In genomic region chr12:31580634-31581318, GRCm38 (mm10) we compare ENCODE assay signal across 9 mouse cellular contexts. TPM values are rescaled to one million over a fixed set of nuclear protein-coding genes. Genes with fewer than 3 reads are reported as not detected.
DNase-seq lines count a peak whose midpoint lies in the region; ATAC-seq and TF ChIP-seq lines count a peak whose summit lies in the region.
"Had no signal": no experiment of that assay in that cellular context is flagged by ENCODE, and none has a peak within 500 bp of the region (broad histone marks: within the 10 kb centered on the region; RNA-seq: fewer than 3 reads in every experiment).

No protein-coding gene starts in this region.

- peak; percentile 18 for DNase-seq in cerebellum, adult 9-11 months
- DNase-seq in cerebellum, adult 18-20 months: no peak
- DNase-seq in NIH3T3 (ENCODE audit: low read depth): peak; percentile 77
- no peak for DNase-seq in forebrain, postnatal 0 days
- DNase-seq in kidney, postnatal 4 days: no peak
- DNase-seq in thymus, postnatal 25 days: no peak

- H3K27ac ChIP-seq in forebrain, postnatal 0 days (ENCODE audit: low read depth, low read length): no peak overlapping the region; the same call in 1 of the 2 replicates
- H3K27ac ChIP-seq in midbrain, embryonic 13.5 days: no peak overlapping the region

- no peaks in the 10 kb centered on the region for H3K9me3 ChIP-seq in forebrain, postnatal 0 days (ENCODE audit: low read length)
- no peaks in the 10 kb centered on the region for H3K9me3 ChIP-seq in midbrain, embryonic 13.5 days

- WGBS in forebrain, postnatal 0 days: 61% methylated on average over 5 of the region's 5 CpGs
- 72% methylated on average over 5 of the region's 5 CpGs for WGBS in midbrain, embryonic 13.5 days

- H3K36me3 ChIP-seq in forebrain, postnatal 0 days (ENCODE audit: insufficient read depth): no peaks in the 10 kb centered on the region
- H3K36me3 ChIP-seq in midbrain, embryonic 13.5 days: no peaks in the 10 kb centered on the region

- H3K4me3 ChIP-seq in forebrain, postnatal 0 days (ENCODE audit: low read depth, low read length): no peak overlapping the region
- H3K4me3 ChIP-seq in midbrain, embryonic 13.5 days (replicated peaks): no peak overlapping the region

- peak; percentile 94 for ATAC-seq in forebrain, postnatal 0 days
- ATAC-seq in midbrain, embryonic 13.5 days: peak; percentile 97
- no peak for ATAC-seq in monocyte, adult 5-6 weeks (replicated peaks; ENCODE audit: insufficient number of reproducible peaks, low FRiP score, low TSS enrichment, poor library complexity, severe bottlenecking)

- no peak for TF ChIP-seq CTCF in forebrain, postnatal 0 days (IDR thresholded peaks at IDR 0.05; ENCODE audit: low read depth)

- no peak overlapping the region for H3K4me2 ChIP-seq in forebrain, postnatal 0 days (ENCODE audit: low read depth)
- H3K4me2 ChIP-seq in midbrain, embryonic 13.5 days (replicated peaks): no peak overlapping the region

- no peaks in the 10 kb centered on the region for H3K27me3 ChIP-seq in forebrain, postnatal 0 days (ENCODE audit: insufficient read depth, low read length)
- H3K27me3 ChIP-seq in midbrain, embryonic 13.5 days: no peaks in the 10 kb centered on the region

- no peaks in the 10 kb centered on the region for H3K4me1 ChIP-seq in forebrain, postnatal 0 days (ENCODE audit: insufficient read depth)
- H3K4me1 ChIP-seq in midbrain, embryonic 13.5 days (replicated peaks): peaks cover 10% of the 10 kb centered on the region; the same call in 1 of the 2 replicates

- no peak overlapping the region for H3K9ac ChIP-seq in forebrain, postnatal 0 days
- H3K9ac ChIP-seq in midbrain, embryonic 13.5 days (replicated peaks): no peak overlapping the region

RNA-seq across cellular contexts. Expression of gene Slc26a4, which starts 21.0 kb away (rescaled TPM):
- total RNA-seq in forebrain, postnatal 0 days (2014; rRNA removed): 0.23 and 0.81 TPM in 2 replicates
- 0.26 and 0.31 TPM in 2 replicates for polyA plus RNA-seq in forebrain, postnatal 0 days (2015; fragmentation: Nextera tagmentation; extraction: Ambion mirVana)
- polyA plus RNA-seq in midbrain, embryonic 13.5 days (2015; fragmentation: Nextera tagmentation; extraction: Ambion mirVana): 0.05 TPM in 1 of 2 replicates, not detected in the other
- total RNA-seq in monocyte, adult 5-6 weeks (2017): not detected in 3 replicates
- polyA plus RNA-seq: cerebellum, adult 2 months had no signal

RNA-seq across cellular contexts. Expression of gene Bcap29, which starts 53.7 kb away (rescaled TPM):
- 7.2 and 9.4 TPM in 2 replicates for total RNA-seq in forebrain, postnatal 0 days (2014; rRNA removed)
- polyA plus RNA-seq in forebrain, postnatal 0 days (2015; fragmentation: Nextera tagmentation; extraction: Ambion mirVana): 29.3 and 32.0 TPM in 2 replicates
- polyA plus RNA-seq in midbrain, embryonic 13.5 days (2015; fragmentation: Nextera tagmentation; extraction: Ambion mirVana): 24.5 and 26.2 TPM in 2 replicates
- 15.9 to 24.5 TPM (median 15.9 TPM) in 3 replicates for total RNA-seq in monocyte, adult 5-6 weeks (2017)

Comparison
In these comparisons a context has a peak if more than half of its experiments do, and no peak if none do; other contexts are left out.
1. DNase-seq: peak in cerebellum, adult 9-11 months (single experiment) and NIH3T3 (single experiment); none in cerebellum, adult 18-20 months (0 of 2), forebrain, postnatal 0 days (single experiment), kidney, postnatal 4 days (0 of 2) and thymus, postnatal 25 days (single experiment).